Mouse (Mus musculus) mature B cell (primary cell): ENCODE results near the gene Tmem189.

ENCODE experiments used
- in situ Hi-C: fragments of 300-500 bp; cut with MboI; formaldehyde crosslinking; loops from 2 replicates; pipeline ENCODE4 v1.14.3; 2019

Tmem189 gene

GRCm38 (mm10) chr2:167689501-167690218 is at the start of gene Tmem189:
Tmem189 (minus strand) TSS chr2:167689822.
- in situ Hi-C loops = loop anchor here (10.0 kb wide), 1 partner anchor 325 kb away; the partner anchor contains the start of gene Ripor3

DNA sequence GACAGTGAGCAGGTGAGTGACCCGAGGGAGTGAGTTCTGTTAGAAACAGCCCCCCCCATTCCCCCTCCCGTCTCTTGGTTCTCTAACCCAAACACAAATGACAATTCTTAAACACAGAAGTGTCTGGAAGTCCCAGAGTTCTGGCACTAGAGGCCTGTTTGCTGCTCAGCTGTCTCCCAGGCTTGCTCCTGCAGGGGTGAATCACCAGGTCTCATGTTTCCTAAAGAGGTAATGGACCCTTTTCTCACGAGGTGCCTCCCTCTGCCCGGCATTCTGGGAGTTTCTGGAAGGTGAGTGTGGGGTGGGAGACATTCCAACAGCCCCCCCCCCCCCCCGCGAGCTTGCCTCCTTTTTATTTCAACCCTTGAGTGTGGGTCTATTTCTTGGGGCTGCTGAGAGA is 49.4 kb upstream of the Tmem189 start:
- in situ Hi-C loops = no loop called here

DNA sequence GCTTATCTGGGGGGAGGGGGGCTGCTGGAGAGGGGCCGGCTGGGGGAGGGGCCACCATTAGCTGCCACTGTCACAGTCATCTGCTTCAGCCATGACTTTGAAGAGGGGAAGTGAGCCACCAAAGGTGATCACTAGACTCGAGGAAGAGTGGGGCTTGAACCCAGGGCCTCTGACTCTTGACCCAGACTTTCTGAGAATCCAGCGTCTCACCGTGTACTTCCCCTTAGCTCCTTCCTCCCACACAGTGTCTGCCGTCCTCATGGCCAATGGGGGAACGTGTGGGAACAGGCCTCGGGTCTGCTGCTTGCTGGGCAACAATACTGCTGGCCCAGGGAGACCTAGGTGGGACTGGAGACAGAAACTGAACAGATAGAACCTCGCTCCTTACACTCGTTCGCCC is 45.2 kb upstream of the Tmem189 start:
- in situ Hi-C loops = no loop called here

DNA sequence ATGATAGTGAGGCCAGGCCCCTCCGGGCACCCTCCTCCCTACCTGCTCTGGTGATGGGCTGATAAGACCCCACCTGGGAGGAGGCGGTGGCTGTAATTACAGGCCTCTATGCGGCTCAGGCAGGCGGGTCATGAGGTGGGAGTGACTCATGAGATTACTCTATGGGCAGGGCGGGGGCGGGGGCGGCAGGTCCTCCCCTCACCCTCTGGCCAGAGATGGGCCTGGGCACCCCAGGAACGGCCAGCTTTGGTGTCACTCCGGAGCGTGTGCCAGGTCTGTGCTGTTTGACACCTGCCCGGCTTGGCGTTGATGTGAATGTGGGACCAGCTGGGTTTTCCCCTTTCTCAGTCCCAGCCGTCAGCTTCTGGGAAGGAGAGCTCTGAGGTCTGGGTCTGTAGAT is 41.5 kb upstream of the Tmem189 start:
- in situ Hi-C loops = no loop called here

- in situ Hi-C loops = no loop called here
These were observed 40.4 kb upstream of the Tmem189 start for GRCm38 (mm10) chr2:167730036-167730435.

DNA sequence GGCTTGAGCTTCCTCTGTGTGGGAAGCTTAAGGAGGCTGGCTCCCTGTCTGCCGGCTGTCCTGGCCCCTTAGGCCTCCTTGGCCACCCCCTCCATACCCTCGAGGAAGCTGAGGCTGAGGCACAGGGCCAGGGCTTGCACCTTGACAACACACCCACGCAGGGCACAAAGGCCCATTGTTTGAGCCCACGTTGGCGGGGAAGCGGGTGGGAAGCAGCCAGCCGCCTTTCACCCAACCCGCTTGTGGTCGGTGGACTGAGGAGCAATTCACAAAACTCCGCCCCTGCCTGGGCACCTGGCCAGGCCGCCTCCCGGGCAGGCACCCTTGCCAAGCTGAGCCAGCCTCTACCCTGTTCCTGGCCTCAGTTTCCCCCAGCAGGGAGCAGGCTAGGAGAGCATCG is 37.5 kb upstream of the Tmem189 start:
- in situ Hi-C loops = no loop called here

DNA sequence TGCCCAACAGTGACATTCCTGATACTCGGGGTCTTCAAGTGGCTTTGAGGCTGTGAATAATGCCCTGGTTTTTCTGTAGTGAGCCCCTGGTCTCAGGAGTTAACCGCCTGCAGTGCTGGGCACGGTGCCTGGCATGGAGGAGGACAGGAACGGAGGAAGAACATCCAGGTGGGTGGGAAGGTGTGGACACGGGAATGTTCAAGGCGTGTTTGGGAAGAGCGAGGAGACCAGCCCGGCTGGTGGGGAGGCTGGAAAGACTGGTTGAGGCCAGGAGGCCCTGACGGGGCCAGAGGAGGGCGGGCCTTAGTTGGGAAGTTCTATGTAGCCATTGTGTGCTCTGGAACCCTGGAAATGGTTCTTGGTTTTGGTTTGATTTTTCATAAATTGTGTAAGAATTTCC is 36.3 kb upstream of the Tmem189 start:
- in situ Hi-C loops = no loop called here

- in situ Hi-C loops = no loop called here
These were observed 34.1 kb upstream of the Tmem189 start for GRCm38 (mm10) chr2:167723589-167724206.

- in situ Hi-C loops = no loop called here
These were observed 32.9 kb upstream of the Tmem189 start for GRCm38 (mm10) chr2:167722538-167722937.

DNA sequence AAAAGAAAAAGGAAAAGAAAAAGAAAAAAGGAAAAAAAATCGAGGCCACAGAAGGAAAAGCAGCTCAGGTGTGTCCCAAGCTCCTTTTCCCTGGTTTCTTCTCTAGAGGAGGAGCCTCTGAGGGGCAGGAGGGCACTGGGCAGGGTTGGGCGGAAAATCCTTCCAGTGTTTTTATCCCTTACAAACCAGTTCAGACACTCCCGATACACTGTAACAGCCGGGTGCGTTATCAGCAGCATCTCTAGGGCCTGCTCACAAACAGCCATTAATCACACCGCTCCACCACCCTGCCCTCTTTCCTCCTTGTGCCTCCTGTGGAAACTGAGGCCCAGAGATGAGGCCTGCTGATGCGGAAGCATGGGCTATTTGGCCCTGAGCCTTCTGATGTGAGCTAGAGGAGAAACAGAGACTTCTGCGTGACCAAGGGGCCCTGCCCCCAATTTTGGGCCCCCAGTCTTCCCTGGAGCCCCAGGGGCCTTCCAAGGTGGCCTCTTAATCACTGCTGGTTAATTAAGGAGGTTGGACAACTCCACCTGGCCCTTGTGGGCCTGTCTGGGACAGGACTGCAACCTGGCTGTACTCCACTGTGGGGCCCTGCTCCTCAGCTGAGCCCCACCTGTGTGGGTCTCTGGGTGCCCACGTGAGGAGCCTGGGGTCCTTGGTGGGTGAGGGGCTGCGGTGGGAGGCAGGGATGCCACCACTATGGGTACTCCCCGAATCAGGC is 31.7 kb upstream of the Tmem189 start:
- in situ Hi-C loops = no loop called here

DNA sequence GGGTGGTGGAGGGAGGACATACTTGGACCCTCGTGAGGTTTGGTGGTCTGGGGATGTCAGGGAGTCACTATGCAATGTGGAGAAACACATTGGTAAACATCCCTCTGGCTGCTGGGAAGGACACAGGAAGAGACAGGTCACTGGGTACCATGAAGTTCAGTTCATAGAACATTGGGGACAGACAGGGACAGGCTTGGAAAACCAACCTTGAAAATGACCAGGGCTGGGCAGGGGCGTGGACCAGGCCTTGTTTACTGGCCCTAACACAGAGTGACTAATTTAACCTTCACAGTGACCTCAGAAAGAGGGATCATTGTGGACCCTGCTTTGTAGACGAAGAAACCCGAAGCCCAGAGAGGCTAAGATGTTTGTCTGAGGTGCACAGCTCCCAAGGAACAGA is 29.9 kb upstream of the Tmem189 start:
- in situ Hi-C loops = no loop called here

DNA sequence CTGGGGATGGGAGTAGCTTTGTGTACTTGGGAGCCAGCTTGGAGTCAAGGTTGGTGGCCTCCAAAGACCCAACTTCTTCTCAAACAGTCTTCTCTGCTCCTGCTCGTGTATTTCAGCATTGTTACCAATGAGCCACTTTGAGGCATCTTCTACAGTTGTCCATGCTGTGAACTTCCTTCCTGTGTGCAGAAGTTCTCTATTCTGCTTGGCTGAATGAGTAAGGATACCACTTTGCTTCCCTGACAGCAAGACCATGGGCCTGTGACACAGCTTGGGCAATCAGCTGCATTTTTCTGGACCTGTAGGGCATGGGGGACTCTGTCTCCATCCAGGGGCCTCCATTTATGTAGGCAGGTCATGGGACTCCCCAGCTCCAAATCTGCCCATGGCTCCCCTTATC is 27.6 kb upstream of the Tmem189 start:
- in situ Hi-C loops = no loop called here

DNA sequence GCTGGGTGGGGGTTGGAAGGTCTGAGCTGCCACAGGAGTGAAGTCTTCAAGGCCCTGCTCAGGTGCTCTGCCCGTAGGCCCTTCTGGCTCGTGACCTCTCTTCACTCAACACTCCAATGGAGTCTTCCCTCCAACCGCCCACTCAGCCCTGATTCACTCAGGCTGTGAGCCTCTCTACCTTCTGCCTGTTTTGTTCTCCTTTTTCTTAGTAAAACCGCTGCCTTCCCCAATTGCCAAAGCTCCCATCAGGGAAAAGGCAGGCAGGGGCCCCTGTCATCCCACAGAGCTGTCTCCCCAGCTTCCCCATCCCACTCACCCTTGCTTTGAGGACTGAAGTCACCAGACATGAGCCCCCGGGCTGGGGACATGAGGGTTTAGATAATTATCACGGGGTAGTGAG is 25.4 kb upstream of the Tmem189 start:
- in situ Hi-C loops = no loop called here

- in situ Hi-C loops = no loop called here
These were observed 24.7 kb upstream of the Tmem189 start for GRCm38 (mm10) chr2:167714298-167714697.

GRCm38 (mm10) chr2:167712872-167713821 is 23.5 kb upstream of the Tmem189 start:
- in situ Hi-C loops = no loop called here

DNA sequence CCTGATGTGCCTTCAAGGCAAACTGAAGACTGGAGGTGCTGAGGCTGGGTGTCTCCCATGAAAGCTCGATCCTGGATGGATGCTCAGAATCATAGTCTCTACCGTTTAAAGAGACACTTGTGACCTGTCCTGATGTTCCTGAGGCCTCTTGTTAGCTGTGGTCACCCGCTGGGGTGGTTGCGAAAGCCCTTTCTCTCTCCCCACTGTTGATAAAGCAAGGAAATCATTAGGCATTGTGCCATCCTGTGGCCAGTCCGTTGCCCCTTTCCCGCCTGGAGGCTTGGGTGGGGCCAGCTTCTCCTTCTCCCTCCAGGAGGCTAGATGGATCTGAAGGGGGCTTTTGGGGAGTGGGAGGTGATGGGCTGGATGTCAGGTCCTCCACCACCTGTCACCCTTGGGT is 21.0 kb upstream of the Tmem189 start:
- in situ Hi-C loops = no loop called here

DNA sequence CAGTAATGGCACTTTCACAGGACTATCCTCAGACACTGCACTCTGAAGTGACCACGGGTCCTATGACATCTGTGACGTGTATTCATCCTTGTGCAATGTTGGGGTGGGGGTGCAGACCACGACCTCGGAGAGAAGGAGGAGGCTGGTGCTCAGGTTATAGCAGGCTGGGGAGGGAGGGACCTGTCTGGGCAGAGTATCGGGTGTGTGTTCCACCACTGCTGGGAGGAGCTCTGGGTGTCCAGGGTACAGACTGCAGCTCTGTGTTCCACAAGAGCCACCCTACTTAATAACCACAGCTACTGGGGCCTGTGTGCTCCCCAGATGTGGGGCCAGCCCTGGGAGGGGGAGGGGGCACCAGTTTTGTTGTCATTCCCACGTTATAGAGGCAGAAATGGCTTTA is 20.3 kb upstream of the Tmem189 start:
- in situ Hi-C loops = no loop called here

DNA sequence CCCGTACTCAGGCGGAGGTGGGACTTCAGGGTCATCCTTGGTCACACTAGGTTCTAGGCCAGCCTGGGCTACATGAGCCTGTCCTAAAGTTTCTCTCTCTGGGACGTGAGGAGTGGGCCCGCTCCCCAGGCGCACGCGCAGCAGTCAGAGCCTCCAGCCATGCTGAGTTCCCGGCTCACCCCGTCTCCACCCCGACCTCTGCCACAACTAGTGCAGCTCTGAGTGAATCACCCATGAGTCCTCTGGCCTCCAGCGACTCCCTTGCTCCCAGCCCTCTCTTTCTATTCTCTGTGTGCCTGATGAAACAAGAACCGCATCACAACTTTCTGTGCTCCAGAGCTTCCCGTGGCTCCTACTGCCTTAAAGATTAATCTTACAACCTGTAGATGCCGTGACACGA is 18.8 kb upstream of the Tmem189 start:
- in situ Hi-C loops = no loop called here

DNA sequence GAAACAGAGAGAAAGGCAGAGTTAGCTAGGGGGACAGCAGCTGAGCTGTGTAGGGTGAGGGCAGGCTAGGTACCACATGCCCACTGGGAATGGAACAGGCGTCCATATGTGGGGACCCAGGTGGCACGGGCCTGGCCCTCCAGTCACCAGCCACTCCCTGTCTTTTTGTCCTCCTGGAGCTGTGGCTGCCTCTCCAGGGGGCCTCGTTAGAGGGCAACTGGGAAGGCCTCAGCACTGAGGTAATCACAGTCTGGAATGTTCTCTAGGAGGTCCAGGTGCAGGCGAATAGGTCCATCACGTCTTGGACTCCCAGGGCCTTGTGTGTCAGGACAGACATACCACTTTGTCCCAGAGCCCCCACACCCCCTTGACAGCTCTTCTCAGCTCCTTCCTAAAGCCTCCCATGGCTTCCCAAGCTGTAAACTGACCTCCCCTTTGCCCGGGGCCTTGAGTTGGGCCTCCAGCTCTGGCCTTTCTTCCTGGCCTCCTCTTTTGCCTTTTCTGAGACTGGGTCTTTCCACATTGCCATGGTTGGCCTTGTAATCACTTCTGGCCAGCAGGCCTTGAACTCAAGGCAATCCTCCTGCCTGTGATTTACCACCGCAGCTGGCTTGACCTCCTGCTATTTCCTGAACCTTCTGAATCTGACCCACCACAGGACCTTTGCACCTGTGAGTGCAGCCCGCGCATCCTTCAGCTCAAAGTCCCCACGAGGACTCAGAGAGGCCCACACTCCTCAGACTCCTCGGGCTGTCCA is 16.7 kb upstream of the Tmem189 start:
- in situ Hi-C loops = no loop called here

DNA sequence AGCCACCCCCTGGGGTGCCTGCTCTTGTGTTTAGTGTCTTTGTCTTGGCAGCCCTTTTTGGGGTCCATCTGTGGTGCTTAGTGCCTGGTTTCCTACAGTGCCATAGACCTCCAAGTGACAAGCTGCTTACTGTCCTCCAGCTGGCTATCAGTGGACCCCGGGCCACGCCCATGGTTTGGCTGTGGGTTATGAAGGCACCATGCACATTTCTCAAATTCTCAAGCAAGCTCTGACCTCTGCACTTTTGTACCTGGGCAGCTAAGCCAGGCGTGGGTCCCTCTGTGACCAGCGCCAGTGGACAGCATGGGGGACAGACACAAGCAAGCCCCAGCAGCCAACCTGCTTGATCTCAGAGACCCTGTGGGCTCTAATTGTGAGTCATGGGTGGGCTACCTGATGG is 14.8 kb upstream of the Tmem189 start:
- in situ Hi-C loops = no loop called here

DNA sequence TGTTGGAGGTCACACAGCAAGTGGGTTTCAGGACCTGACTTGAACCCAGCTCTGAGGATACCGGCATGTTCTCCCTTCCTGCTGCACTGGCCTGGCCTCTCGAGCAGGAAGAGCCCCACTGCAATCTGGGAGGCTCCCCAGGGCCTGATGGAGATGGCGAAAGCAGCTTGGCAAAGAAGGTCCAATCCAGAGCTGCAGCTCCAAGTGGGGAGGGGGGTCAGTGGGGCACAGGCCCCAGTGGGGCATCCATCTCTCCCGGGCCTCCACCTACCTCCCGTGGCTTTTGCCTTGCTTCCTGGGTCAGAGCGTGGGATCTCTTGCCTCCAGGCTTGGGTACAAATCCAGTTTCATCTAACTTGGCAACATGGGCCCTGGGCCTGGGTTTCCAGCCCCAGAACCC is 12.5 kb upstream of the Tmem189 start:
- in situ Hi-C loops = no loop called here
